Mouse (Mus musculus): ENCODE results near the gene 7420426K07Rik.

The 7420426K07Rik gene

DNA sequence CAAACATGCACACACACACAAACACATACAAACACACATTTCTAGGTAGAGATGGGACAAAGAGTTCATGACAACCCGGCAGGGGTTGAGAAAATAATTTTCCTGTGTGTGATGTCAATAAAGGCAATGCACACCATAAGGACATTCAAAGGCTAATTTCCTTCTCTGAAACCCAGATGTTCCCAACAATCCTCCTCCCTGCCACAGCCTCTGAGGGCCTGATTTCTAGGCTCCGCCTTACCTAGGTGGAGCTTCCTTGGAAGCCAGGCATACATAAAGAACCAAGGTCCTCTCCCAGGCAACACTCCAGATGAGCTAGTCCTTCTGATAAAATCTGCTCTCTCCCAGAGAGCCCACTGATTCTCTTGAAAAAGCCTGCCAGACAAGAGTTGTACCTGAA, at the start of gene 7420426K07Rik:
Gene 7420426K07Rik, plus strand, starts transcription at position 301 of the 400 bp plus-strand sequence.
- in situ Hi-C loops (cut with MboI, MseI), result loop anchor here (10.0 kb wide), 1 partner anchor 942 kb away; no protein-coding TSS in a partner anchor

DNA sequence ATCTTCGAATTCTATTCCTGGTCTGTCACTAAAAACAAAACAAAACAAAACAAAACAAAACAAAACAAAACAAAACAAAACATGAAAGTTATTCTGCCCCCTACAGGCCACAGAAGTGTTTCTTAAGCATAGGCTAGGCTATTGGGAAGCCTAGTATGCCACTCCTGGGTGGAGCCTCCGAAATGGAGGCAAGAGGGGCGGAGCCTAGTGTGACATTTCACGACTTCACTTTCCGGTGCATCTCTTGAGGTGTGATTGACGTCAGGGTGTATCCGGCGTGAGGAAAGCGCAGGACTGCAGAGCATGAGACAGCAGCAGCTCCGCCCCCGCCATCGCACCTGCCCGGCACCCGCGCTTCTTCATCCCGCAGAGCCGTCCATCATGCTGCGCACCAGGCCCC, 46.7 kb upstream of the 7420426K07Rik start, which contains the start of gene Prr23a2:
Gene Prr23a2, plus strand, starts transcription at position 285 of the 400 bp plus-strand sequence.
- in situ Hi-C loops (cut with MboI, MseI), result no loop called here

DNA sequence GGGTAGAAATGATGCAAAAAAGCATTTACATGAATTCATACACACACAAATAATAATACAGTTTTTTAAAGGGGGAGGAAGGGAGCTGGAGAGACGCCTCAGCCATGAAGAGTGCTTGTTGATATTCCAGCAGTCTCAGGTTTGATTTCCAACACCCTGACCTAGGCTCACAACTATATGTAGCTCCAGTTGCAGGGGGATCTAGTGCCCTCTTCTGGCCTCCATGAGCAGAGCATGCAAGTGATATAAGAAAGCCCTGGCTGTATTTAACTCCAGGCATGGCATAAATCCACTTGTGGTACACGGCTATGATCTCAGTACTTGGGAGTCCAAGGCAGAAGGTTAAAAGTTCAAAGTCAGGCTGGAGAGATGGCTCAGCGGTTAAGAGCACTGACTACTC, 39.5 kb upstream of the 7420426K07Rik start:
- in situ Hi-C loops (cut with MboI, MseI), result loop anchor here (10.0 kb wide), 1 partner anchor 761 kb away; the partner anchor contains the start of gene Dzip1l

DNA sequence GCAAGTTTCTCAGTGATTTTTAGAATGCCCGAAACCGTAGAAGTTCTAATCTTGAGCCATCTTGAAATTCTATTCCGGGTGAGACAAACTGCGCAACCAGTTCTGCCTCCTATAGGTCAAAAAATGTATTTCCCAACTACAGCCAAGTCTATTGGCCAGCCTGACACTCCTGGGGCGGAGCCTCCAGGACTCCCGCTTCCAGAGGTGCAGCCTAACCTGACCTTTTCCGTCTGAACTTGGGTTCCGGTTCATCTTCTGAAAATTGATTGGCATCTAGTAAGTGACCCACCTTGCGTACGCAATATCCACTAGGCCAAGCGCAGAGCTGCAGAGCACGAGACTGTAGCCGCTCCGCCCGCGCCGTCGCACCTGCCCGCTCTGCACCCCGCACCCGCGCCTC, 38.3 kb upstream of the 7420426K07Rik start, which contains the start of gene Prr23a3:
Gene Prr23a3, plus strand, starts transcription at position 197 of the 400 bp plus-strand sequence.
- in situ Hi-C loops (cut with MboI, MseI), result loop anchor here (10.0 kb wide), 1 partner anchor 760 kb away; the partner anchor contains the start of gene Dzip1l

DNA sequence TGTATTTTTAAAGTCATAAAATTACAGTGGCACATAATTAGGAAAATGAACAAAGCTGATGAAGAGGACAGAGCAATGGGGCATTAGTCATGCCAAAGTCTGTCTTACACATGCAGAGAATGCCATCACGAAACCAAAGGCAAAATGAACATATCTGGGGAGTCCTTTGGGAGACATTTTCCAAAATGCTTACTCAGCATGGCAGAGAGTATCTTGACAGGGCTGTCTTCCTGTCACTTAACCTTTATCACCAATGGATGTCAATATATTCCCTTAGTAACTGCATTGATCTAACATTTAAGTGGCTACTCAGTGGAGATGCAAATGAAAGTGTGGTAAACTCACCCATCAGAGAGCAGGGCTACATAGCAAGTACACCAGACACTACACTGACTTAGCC, 1.4 kb upstream of the 7420426K07Rik start:
- in situ Hi-C loops (cut with MboI, MseI), result loop anchor here (10.0 kb wide), 1 partner anchor 943 kb away; no protein-coding TSS in a partner anchor

DNA sequence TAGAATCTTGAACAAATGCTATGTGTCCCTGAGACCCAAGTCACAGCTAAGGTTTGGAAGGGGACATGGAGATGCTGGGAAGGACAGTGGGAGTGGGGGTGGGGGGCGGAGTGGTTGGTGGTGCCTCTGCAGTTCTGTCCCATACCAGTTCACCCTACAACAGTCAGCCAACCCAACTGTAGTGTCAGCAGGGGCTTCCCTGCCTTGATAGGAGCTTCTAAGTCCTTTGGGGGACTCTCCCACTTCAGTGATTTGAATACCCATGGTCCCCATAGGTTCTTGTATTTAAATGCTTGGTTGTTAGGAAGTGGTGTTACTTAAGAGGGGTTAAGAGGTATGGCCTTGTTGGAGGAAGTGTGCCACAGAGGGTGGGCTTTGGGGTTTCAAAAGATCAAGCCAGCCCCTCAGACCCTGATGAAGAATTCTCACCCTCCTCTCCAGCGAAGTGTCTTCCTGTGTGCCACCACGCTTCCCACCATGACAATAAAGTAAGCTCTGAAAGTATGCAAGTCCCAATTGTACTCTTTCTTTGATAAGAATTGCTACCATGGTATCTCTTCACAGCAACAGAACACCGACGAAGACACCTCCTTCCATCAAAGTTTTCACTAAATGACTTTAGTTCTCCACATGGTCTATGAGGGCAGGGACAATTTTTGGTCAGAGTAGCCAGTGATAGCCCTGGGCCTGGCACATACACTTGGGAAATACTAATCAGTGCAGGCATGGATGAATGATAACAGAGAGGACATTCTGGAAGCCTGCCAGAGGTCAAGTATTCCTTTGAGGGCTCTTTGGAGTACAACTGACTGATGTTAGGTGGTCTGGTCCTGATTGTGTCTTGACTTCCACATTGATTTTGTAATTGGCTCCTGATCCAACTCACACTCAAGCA, 18.0 kb downstream of the 7420426K07Rik start:
- in situ Hi-C loops (cut with MboI, MseI), result no loop called here

DNA sequence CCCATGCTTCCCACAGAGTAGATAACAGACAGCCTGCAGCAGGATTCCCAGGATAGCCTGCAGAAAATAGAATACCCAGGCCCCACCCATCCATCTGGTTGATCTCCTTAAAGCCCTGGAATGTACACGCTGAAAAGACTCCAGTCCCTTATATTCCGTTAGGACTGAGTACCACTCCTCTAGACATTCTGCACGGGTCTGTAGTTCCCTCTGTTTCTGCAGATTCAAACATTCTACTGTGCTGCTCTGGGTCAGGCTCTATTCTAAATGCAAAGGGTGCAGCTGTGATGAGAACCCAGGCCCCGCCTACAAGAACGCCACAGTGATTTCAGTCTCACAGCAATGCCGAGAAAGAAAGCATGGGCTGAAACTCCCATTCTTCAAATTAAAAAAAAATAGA, 20.2 kb downstream of the 7420426K07Rik start:
- in situ Hi-C loops (cut with MboI, MseI), result no loop called here

DNA sequence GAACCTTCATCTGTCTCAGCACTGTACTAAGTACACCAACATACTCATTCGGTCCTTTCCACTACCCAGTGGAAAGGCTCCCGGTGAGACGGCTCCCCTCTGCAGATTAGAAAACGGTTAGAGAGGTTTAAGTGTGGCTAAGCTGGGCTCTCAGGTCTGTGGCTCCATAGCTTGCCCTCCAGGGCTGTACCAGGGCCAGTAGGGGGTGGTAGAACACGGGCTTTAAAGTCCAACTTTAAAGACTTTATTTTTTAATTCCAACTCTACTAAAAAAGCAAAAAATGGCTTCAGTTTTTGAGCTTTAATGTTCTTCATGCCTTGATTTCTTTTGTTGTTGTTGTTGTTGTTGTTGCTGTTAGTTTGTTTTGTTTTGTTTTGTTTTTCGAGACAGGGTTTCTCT, 21.3 kb downstream of the 7420426K07Rik start:
- in situ Hi-C loops (cut with MboI, MseI), result no loop called here

DNA sequence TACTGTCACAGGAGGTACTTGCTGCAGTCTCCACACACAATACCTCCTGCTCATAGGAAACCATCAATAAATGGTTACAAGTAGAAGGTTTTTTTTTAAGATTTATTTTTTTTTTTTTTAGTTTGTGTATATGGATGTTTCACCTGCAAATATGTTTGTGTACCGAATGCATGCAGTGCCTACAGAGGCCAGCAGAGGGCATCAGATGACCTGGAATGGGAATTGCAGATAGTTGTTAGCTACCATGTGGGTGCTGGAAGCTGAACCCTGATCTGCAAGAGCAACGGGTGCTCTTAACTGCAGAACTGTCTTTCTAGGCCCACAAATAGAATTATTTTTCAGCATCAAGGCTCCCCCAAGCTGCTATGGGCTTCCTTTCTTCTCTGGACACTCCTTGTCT, 26.6 kb downstream of the 7420426K07Rik start:
- in situ Hi-C loops (cut with MboI, MseI), result no loop called here

DNA sequence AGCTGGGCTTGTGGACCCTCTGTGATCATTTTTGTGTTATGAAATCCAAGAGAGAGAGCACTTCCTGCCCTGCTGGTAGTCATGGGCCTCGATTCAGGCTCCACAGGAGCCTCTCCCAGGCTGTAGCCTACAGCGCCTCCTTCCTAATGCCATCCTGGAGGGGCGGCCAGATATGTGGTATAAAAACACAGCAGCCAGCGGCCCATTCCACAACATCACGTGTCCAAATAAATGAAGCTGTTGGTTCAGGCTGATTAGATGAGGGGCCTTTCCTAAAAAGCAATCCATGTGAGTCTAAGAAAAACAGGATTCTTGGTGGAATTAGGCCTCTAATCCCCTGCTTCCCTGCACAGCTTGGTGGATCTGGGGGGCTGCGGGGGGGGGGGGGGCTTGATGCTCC, 30.0 kb downstream of the 7420426K07Rik start:
- in situ Hi-C loops (cut with MboI, MseI), result loop anchor here (10.0 kb wide), 1 partner anchor 308 kb away; no protein-coding TSS in a partner anchor

DNA sequence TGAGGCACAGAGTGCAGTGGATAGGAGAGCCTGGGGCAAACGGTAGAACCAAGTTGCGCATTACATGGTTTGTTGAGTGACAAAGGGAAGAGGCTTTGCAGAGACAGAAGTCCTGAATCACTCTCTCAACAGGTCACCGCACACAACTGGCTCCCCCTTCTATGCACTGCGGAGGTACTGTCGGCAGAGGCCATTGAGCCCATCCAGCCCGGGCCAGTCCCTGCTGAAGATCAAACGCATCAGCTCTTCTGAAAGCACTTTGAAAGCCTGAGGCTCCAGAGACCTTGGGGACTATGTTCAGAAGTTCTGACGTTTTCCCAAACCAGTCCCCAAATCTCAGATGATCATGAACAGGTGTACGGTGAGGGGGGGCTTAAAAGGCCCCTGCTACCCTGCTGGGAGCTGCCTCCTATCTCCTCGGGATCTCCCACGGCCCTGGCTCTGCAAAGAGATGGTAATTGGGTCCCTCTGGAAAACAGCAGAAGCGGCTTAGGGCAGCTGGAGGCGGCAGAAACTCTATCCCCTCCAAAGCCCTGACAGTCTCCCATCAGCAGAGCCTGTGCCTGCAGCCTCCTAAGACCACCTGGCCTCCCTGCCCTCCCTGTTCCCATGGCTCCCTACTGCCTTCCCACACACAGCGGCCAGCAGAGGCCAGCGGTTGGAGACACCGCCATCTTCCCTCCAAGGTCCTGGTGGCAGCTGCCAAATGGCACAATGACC, 32.4 kb downstream of the 7420426K07Rik start:
- in situ Hi-C loops (cut with MboI, MseI), result loop anchor here (10.0 kb wide), 1 partner anchor 311 kb away; no protein-coding TSS in a partner anchor

DNA sequence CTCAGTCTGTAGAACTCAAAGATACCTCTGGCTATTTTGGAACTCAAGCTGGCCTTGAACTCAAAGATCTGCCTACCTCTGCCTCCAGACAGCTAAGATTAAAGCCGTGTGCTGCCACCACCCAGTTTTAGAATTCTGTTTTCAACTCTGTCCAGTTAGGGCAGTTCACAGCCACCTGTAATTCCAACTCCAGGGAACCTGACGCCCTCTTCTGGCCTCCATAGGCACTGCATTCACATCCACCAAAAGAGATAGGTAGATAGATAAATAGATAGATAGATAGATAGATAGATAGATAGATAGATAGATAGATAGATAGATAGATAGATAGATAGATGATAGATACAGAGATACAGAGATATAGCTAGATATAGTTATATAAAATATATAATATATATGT, 36.4 kb downstream of the 7420426K07Rik start:
- in situ Hi-C loops (cut with MboI, MseI), result loop anchor here (10.0 kb wide), 1 partner anchor 314 kb away; no protein-coding TSS in a partner anchor

DNA sequence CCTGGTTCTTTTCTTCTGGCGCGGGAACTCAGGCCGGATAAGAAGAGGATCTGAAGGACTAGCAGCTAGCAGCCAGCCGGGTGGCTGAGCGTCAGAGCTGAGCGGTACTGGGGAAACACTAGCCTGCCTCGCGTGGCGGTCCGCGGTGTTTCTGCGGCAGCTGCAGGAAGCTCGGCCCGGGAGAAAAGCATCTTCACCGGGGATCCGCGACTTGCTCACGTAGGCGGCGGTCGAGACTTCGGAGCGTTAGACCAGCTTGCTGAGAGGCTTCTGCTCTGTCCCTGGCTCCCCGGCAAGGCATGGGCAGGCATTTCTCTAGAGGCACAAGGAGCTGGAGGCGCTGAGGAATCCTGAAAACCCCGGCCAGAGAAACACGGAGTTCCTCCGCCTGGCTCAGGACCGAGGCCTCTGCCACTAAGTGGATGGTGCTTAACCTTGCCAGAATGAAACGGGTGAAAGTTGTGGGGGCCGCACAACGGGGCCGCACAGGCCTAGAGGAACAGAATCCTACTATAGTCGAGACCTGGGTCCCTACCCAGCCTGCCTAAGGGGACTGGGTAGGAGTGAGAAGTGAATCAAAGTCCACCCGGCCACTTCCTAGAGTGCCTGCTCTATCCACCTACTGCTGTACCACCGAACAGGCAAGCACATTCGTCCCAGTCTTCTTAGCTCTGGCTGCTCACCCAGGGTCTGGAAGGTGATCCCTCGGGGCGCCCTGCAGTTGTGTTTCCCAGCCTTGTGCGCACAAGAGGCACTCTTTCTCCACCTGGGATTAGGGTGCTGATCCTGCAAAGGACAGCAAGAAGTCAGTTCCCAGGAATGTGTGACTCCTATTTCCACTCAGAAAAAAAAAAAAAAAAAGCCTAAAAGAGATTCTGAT, 49.5 kb downstream of the 7420426K07Rik start:
- in situ Hi-C loops (cut with MboI, MseI), result no loop called here

DNA sequence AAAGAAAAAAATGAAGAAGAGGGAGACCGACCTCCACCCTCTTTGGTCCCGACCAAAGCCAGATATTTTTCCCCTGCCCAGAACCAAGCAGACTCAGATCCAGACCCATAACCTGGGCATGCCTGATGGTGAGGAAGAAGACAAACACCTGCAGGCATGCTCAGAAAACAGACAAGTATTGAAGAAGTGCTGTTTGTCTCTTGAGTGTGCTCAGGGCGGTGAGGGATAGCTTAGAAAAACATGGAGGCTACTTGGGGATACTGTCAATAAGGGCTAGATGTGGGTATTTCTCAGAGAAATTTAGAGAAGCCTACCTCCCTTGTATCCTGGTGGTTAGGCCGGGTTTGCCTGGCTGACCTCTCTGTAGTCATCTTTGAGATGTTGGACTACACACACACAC, 50.4 kb downstream of the 7420426K07Rik start:
- in situ Hi-C loops (cut with MboI, MseI), result no loop called here

DNA sequence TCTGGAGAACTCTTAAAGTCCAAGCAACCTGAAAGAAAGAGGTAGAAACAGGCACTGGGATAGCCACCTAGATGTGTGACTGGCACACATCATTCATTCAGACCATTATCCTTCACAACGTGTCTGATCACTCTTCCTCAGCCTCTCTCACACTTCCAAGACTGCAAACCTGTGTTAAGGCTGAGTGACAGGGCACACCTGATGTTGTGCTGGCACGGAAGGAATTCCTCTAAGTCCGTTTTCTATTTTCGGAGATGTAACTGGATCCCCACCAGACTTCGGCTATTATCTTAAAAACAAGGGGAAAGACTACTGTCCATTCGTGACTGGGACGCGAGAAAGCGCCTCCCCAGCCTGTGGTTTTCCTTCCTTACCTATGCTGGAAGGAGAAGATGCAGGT, 50.9 kb downstream of the 7420426K07Rik start:
- in situ Hi-C loops (cut with MboI, MseI), result no loop called here

Data from regulatory T cell (primary cell).